Mouse (Mus musculus): Measurements from ENCODE around the gene Pde4a.

The Pde4a gene

DNA sequence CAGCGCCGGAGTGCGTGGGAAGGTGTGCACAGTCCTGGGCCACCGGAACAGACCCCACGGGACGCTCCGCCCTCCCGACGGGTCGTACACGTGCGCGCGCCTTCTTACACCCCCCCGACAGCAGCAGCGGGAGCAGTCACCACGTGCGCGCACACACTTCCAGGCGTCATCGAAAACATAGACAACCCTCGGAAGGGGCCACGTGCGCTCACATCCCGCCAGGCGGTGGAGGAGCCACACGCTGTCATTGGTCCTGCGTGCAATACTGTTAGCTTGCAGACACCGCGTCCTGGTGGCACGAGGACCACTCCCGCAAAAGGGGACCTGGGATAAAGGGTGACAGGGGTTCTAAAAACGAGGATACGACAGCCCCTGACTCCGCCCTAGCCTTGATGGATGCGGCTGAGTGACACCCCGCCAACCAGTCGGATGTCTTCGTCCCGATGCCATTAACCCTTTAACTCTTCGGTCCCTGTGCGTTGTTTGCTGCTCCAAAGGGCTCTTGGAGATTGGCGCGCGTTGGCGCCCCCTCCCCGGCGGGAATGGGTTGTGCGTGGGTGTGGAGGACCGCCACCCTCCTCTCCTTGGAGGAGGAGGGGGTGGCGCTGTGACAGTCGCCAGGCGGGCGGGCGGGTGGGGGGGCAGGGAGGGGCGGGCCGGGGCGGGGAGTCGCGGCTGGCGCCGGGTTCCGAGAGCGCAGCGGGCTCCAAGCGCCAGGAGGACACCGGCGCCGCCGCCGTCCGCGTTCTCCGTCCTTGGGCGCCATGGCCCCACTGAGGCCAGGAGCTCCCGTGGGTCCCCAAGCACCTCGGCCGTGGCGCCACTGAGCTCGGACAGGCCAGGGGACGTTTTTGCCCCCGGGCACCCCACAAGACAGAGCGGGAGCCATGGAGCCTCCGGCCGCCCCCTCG, at the start of gene Pde4a:
Pde4a (plus strand) TSS at position 674 of the 911 bp plus-strand sequence.
- DNase-seq (ENCODE audit: low spot score in 2 of 2) = peak; percentile 83 to 86

DNA sequence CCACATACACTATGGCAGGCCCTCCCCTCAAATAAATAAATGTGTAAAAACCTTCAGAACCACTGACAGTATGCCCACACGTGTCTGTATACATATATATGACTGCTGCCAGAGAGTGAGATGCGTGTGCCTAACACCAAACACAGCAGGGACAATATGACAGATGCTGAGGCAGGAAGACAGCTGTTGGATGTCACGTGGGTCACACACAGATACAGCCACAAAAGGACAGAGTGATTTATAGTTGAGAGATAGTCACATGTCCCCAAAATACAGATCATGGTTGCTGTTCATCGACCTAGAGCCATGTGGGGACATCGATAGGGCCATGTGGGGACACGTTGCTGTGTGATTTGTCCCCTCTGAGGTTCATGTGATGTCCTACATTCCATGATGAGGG, 48.4 kb upstream of the Pde4a start:
- DNase-seq (ENCODE audit: low spot score in 2 of 2) = no peak

DNA sequence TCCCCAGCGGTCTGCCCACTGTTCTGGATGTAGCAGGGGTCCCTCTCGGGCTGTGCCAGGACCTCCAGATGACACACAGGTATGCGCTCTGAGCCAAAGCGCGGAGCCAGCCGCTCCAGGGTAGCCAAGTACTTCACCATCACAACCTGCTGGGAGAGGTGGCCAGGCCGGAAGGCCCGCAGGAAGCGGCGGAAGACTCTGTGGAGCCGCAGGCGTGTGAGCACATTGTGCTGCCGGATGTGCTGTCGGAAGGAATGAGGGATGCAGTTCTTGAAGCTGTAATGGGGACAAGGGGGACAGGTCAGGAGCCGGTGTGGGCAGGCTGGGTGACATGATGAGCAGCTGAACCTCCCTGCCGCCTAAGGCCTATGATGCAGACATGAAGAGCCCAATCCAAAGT, 44.0 kb upstream of the Pde4a start:
- no peak for DNase-seq (ENCODE audit: low spot score in 2 of 2)

DNA sequence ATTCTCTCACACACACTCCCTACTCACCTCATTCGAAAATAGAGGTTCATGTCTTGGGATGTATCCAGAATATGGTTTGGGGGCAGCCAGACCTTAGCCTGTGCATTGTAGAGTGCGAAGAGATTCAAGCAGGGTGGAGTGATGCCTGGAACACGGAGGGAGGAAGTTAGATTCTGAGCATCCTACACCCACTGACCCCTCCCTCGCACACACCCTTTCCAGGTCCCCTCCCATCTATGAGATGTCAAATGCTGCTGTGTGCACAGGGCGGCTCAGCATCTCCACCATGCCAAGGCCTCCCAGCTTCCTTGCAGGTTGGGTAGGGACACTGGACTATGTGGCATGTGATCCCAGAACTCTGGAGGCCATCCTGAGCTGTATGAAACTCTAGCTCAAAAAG, 40.7 kb upstream of the Pde4a start:
- no peak for DNase-seq (ENCODE audit: low spot score in 2 of 2)

DNA sequence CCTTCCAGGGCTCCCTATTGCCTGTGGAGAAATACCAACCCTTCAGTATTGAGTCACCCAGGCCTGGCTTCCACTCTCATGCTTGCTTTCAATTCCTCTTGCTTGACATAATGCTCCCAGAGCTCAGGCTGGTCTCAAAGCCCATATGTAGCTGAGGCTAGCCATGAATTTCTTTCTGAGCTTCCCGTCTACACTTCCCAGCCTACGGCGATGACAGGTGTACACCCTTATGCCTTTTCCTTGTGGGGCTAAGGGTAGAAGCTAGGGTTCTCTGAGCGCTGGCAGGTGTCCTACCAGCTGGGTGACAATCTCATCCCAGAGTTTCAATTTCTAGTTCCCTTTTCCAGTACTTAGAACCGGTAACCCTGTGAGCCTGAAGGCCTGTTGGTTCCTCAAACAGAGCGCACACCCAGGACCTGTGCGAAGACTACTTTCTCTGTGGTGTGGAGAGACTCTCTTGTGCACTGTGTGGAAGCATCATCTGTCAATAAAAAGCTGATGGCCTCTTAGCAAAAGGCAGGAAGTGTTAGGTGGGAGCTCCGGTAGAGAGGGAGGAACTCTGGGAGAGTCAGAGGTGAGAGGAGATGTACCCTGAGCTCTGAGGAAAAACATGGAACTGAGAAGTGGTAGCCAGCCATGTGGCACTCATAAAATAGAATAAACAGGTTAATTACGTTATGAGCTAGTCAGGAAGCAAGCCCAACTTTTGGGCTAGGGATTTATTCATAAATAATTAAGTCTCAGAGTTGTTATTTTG, 39.8 kb upstream of the Pde4a start:
- DNase-seq (ENCODE audit: low spot score in 2 of 2) = no peak

DNA sequence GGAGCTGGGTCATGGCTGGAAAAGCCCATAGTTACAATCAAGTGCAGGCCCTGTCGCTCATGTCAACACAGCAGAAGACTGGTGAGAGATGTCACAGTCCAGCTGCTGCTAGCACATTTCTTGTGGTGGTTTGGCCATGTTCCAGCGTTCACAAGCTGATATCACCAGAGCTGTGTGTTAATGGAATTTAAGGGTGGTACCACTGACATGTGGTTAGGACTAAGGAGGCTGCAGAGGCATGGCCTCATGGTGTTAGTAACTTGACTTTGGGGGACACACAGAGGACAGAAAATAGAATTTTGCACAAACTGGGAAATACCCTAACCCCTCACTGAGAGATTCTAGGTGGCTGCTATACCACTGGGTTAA, 39.3 kb upstream of the Pde4a start:
- no peak for DNase-seq (ENCODE audit: low spot score in 2 of 2)

DNA sequence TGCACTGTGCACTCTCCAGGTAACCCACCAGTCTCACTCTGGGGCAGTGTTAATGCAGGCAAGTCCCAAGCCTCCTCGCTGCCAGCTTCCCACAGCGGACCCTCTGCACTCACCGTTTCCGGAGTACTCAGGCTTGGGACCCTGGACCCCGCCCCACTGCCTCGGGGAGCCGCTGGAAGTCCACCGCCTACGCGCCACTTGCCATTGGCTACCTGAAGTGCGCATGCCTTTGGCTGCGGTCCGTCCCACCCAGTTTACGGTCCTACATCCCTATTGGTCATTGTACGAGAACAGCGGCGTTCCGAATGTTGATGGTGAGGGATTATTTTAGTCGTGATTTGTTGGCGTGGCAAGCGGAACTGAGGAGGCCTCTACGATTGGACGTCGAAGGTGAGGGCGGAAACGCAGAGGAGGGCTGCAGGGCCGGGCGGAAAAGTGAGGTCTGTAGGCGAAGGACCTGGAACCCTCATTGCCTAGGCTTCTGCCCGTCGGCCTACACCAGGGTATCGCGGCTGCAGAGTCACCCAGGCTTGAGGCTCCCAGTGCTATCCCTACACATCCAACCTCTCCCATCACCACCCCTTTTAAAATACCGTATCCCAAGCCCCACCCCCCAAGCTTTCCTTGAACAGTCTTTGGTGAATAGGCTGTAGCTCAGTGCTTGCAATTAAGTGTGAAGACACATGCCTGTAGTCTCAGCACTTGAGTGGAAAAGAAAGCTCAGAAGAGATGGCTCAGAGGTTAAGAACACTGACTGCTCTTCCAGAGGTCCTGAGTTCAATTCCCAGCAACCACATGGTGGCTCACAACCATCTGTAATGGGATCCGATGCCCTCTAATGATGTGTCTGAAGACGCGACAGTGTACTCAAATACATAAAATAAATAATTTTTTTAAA, 34.2 kb upstream of the Pde4a start, which contains the start of gene Tyk2:
Tyk2 (minus strand) TSS at position 185 of the 898 bp plus-strand sequence.
- DNase-seq (ENCODE audit: low spot score in 2 of 2) = peak; percentile 91 to 95

DNA sequence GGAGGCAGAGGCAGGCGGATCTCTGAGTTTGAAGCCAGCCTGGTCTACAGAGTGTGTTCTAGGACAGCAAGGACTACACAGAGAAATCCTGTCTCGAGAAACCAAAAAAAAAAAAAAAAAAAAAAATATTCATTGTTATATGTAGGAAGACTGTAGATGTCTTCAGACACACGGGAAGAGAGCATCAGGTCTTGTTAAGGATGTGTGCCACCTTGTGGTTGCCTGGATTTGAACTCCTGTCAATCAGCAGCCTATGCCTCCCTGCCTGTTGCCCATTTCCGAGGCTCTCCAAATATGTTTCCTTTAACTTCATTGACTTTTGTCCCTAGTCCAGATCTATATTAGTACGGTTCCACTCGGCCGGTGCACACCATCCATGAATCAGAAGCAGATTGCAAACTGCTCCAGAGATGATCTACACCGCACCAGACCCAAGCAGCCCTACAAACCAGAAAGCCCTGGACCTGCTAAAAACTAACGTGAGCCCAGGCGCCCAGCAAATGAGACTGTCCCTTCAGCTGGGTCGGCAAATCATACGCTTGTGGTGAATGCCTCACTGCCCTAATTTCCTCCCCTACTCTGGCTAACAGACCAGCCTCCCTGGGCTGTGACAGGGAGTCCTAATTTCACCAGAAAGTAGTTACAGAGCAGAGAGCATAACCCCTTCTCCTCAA, 33.3 kb upstream of the Pde4a start:
- no peak for DNase-seq (ENCODE audit: low spot score in 2 of 2)

DNA sequence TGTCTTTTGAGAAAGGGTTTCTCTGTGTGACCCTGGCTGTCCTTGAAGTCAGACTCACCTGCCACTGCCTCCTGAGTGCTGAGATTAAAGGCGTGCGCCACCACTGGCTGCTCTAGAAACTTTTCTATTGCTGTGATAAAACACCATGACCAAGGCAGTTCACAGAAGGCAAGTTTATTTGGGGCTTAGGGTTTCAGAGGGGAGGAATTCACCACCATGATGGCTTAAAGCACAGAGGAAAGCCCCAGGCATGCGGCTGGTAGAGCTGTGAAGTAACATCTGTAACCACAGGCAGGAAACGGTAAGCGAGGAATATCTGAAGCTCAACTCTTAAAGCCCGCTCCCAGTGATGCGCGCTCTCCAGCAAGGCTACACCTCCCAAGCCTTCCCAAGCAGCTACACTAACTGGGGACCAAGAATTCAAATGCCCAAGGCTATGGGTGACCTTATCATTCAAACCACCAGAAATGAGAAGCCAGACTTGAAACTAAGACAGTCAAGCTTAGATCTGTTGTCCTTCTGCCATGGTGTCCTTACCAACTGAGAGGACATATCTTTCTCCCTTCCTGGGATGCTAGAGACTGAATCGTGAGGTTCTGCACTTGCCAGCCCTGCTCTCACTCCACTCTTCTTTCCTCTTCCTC, 32.3 kb upstream of the Pde4a start:
- DNase-seq (ENCODE audit: low spot score in 2 of 2) = no peak

DNA sequence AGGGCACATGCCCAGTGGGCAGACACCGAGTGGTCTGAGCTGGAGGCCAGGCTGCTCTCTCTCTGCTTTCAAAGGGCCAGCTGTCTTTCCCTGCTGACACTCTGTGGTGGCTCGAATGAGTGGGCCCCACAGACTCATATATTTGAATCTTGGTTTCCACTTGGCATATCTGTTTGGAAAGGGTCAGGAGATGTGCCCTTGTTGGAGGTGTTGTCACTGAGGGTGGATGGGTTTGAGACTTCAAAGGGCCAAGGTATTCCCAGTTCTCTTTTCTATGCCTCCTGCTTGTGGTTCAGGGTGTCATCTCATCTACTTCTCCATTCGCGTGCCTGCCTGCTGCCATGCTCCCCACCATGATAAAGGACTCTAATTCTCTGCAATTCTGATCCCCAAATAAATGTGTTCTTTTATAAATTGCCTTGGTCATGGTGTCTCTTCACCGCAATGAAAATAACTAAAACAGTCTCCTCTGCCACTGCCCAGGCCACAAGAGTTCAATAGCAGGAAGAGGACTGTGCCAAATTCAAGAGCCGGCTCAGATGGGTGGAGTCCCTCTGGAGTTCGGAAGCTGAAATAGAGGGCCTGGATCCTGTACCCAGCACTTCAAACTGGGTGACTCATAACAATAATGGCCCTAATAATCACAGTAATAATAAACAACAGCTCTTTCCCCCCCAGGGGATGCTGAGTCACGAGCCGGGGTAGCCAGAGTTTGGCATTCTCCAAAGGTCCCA, 30.8 kb upstream of the Pde4a start:
- DNase-seq (ENCODE audit: low spot score in 2 of 2) = no peak

DNA sequence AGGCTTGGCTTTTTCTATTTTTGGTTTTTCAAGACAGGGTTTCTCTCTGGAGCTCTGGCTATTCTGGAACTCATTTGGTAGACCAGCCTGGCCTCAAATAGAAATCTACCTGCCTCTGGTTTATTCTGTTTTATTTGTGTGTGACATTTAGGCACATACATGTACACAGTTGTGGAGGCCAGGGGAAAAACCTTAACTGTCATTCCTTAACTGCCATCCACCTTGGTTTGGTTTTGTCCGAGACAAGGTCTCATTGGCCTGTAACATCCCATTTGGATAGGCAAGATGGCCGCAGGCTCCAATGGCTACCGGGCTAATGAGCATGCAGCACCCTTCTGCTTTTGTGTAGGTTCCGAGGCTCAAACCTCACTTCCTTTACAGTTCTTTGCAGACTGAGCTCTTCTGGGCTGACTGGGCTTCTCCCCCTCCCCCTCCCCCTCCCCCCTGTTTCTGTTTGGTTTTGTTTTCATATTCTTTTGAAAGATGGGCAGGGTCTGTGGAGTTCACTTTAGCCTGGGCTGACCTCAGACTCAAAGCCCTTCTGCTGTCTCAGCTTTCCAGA, 30.1 kb upstream of the Pde4a start:
- no peak for DNase-seq (ENCODE audit: low spot score in 2 of 2)

DNA sequence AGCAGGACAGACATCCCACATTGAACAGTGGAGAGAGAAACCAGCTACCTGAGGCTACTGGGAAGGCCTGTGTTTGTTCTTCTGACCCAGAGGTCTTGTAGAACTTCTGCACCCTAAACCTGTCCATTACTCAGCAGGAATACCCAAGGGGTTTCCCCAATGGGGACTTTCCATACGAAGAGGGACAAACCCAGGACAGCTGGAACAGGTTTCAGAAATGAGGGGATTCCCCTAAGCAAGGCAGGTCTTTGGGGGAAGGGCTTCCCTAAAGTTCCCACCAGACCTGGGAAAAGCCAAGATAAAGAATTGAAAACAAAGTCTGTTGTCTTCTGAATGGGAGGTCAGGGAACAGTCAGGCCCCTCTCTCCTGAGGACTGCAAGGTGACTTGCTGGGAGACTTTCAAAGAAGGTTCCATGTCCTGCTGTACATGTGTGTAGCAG, 29.6 kb upstream of the Pde4a start:
- no peak for DNase-seq (ENCODE audit: low spot score in 2 of 2)

DNA sequence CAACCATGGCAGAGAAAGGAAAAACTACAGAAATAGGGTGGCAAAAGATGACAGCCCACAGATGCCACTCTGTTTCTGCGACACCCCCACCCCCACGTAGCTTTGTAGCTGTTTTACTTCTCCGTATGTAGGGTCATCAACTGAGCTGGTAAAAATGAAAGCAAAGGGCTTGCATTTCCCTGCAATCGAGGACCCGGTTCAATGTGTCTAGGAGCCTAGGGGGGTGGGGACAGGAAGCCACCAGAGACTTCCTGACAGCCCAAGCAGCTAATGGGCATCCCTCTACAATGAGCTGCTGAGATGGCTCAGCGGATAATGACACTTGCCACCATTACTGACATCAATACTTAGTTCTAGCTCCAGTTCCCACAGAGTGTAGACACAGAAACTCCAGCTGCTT, 29.1 kb upstream of the Pde4a start:
- DNase-seq (ENCODE audit: low spot score in 2 of 2) = no peak

DNA sequence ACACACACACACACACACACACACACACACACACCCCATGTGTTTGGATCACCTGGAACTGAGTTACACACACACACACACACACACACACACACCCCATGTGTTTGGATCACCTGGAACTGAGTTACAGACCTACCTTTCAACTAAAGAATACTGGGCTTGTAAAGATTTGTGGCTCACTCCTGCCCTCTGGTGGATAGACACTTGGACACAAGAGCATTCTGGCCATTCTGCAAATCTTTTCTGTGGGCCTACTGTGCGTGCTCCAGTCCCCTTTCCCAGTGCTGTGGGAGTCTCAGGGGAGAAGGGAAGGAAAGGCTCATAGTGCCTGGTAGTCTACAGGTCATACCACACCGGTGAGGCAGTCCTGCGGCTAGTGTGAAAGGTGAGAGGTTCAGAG, 28.3 kb upstream of the Pde4a start:
- DNase-seq (ENCODE audit: low spot score in 2 of 2) = no peak

DNA sequence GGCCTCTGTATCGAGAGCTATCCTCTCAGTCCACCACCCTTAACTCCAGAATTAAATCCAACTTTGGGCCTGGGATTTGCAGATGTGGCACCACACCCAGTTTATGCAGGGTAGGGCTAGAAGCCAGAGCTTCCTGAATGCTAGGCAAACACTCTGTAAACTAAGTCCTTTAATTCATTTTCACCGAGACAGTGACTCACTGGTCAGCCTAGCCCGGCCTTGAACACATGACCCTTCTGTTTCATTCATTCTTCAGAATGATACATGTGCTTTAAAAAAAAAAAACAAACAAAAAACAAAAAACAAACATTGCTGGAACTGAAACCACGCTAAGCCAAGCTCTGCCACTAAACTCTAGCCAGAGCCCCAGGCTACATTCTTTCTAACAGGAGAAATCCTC, 27.1 kb upstream of the Pde4a start:
- DNase-seq (ENCODE audit: low spot score in 2 of 2) = no peak

DNA sequence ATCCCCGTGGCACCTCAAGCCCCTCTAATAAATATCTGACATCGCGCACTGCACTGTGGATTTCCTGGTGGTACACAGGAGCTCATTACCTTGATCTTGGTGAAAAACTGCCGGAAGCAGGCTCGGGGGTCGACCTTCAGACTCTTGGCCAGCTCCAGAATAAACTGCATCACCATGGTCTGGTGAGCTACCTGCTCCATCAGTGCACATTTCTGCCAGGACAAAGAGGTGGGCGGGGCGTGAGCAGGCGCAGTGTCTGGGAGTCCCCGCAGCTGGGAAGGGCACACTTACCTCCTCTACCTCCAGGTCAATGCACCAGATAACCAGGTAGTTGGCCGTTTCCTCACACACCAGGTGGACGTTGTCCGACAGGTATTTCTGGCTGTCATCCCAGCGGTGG, 23.6 kb upstream of the Pde4a start:
- no peak for DNase-seq (ENCODE audit: low spot score in 2 of 2)

DNA sequence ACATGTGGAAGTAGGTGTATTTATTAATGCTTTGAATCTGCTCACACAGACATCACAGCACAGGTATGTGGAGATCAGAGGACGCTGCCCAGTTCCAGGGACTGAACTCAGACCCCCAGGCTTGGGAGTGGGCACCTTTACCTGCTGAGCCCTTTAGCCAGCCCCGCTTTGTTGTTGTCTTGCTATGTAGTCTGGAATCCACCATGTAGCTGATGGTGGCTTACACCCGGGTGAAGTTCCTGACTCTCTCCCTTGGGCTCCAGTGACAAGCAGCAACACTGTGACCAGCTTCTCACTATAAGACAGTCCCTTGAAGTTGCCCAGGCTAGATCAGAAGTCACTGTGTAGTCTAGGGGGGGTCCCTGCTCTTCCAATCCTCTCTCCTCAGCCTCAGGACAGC, 21.2 kb upstream of the Pde4a start:
- no peak for DNase-seq (ENCODE audit: low spot score in 2 of 2)

DNA sequence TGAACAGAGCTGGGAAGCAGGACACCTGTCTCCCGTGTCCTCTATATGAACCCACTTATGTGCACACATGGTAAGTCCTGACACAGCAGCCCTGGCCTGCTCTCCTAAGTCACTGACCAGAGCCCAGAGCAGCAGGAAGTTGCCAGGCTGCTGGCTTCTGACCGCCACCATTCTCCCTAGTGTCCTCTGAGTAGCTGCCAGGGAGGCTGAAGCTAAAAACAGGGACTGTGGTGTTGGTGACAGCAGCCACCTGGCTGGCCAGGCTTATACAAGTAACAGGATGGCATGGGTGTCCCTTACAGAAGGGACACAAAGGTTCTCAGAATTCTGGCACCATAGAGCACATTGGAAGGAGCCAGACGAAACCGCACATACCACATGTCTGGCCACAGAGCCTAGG, 20.1 kb upstream of the Pde4a start:
- DNase-seq (ENCODE audit: low spot score in 2 of 2) = no peak

DNA sequence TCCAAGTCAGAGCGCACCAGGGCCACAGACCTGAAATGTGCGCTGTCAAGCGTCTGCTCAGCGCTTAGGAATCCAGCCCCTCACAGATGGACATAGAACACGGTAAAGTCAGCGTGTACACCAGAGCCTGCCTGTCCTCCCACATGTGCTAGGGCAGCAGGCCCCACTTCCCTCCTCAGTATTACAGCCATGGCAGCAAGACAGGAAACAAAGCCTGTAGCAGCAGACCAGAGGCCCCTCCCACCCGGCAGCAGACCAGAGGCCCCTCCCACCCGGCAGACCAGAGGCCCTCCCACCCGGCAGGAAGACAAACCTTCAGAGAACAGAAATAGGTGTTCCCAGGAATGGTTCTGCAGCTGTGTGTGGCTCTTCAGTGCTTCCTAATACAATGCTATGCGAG, 18.8 kb upstream of the Pde4a start:
- no peak for DNase-seq (ENCODE audit: low spot score in 2 of 2)

DNA sequence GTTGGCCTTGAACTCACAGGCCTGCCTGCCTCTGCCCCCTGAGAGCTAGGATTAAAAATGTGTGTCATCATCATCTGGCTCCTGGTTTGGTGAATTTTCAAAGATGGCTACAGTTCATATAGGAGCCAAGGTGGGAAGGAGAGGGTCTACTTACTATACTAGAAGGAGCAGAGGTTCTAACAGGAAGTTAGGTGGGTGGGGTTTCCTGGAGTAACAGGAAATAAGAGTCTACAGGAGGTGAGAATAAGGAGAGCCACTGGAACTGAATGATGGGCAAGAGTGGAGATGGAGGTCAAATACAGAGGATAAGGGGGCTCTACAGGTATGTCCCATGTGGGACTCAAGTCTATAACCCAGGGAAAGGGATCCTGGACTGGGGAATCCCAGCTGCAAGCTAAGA, 17.1 kb upstream of the Pde4a start:
- DNase-seq (ENCODE audit: low spot score in 2 of 2) = no peak

Data from right cerebral cortex, postnatal 36 days (tissue).